Mouse (Mus musculus) G1E (cell line): Measurements from ENCODE around the gene Nexn.

ENCODE experiments used
- CTCF ChIP-seq: IDR thresholded peaks from 2 replicates; pipeline ENCODE4 v1.5.1; 2012; ENCODE audit warnings: low read depth, low read length, inconsistent platforms, mixed read lengths
- GATA1 ChIP-seq: IDR thresholded peaks from 2 replicates; pipeline ENCODE4 v1.6.1; 2012; ENCODE audit warnings: borderline replicate concordance, low read length, inconsistent platforms, mixed read lengths
- POLR2AphosphoS5 ChIP-seq: IDR thresholded peaks from 2 replicates; pipeline ENCODE4 v1.6.1; 2012; ENCODE audit warnings: low read depth, low read length, inconsistent platforms; ENCODE audit not compliant: insufficient replicate concordance
- TAL1 ChIP-seq: conservative IDR thresholded peaks from 2 replicates; pipeline ENCODE4 v1.6.1; 2012; ENCODE audit warnings: low read depth, low read length, inconsistent platforms, mixed read lengths

GRCm38 (mm10) chr3:152294400-152294799 lies 28.2 kb upstream of the Nexn start:
- TF ChIP-seq TAL1, result no peak
- no peak for TF ChIP-seq GATA1
- TF ChIP-seq CTCF, result no peak
- no peak for TF ChIP-seq POLR2AphosphoS5
